Mouse (Mus musculus): ENCODE measurements around the gene Rasgrf2. TPM values are rescaled to one million over a fixed set of nuclear protein-coding genes. Genes with fewer than 3 reads are reported as not detected.

Gene Rasgrf2
- polyA plus RNA-seq, 1 experiment from 2014 or later, result 11.8 TPM

DNA sequence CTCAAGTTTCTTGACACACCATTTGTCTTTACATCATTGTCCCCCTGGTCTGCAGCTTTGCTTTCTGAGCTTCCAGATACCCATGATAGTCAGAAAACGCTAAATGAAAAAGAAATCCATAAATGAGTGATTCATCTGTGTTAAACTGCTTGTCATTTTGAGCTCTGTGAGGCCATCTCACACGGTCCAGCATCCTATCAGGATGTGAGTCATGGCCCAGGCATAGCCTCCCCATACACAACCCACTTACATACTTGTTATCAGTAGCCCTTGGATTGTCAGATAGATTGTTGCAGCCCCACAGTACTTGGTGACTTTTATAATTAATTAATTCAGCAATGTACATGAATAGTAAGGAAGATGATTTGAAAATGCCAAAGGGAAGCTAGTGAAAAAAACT lies 63.6 kb downstream of the Rasgrf2 start:
- Histone ChIP-seq H3K27ac (ENCODE audit: low read depth, low read length) (no peak overlapping the region), H3K36me3 (ENCODE audit: control insufficient read depth, insufficient read depth, low read length) (no peaks in the 10 kb centered on the region), H3K4me3 (ENCODE audit: low read length) (no peak overlapping the region), H3K27me3 (replicated peaks; ENCODE audit: control insufficient read depth, insufficient read depth, low read length) (no peaks in the 10 kb centered on the region), H3K9ac (ENCODE audit: low read depth, low read length) (no peak overlapping the region), H3K4me2 (ENCODE audit: low read length) (no peak overlapping the region), H3K9me3 (ENCODE audit: control insufficient read depth, low read length) (no peaks in the 10 kb centered on the region), H3K4me1 (ENCODE audit: control insufficient read depth, insufficient read depth, low read depth, low read length) (no peaks in the 10 kb centered on the region)
- ATAC-seq, result no peak
- WGBS, result 81% methylated on average over 2 of the region's 2 CpGs

- Histone ChIP-seq H3K4me2 (ENCODE audit: low read length) (no peak overlapping the region), H3K4me3 (ENCODE audit: low read length) (no peak overlapping the region), H3K36me3 (ENCODE audit: control insufficient read depth, insufficient read depth, low read length) (no peaks in the 10 kb centered on the region), H3K27me3 (replicated peaks; ENCODE audit: control insufficient read depth, insufficient read depth, low read length) (no peaks in the 10 kb centered on the region), H3K9me3 (ENCODE audit: control insufficient read depth, low read length) (no peaks in the 10 kb centered on the region), H3K9ac (ENCODE audit: low read depth, low read length) (no peak overlapping the region), H3K4me1 (ENCODE audit: control insufficient read depth, insufficient read depth, low read depth, low read length) (no peaks in the 10 kb centered on the region), H3K27ac (ENCODE audit: low read depth, low read length) (no peak overlapping the region)
- 94% methylated on average over 12 of the region's 12 CpGs for WGBS
- no peak for ATAC-seq
Observed at GRCm38 (mm10) chr13:92053748-92054147, 77.7 kb downstream of the Rasgrf2 start.

DNA sequence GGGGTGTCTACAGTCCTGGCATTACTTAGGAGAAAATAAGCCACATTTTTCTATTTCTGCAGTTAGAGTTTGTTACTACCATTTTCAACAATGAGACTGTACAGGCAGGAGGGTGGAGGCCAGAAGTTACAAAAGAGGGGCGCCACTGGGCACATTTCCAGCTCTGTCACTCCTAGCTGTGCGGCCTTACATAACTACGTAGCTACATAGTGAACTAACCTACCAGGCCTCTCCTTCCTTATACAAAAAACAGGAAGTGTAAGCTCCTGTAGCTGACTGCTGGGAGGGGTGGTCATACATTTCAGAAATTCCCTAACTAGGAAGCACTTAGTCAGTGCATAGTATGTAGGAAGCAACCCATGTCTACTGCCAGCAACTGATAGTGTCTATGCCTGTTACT lies 78.5 kb downstream of the Rasgrf2 start:
- WGBS, result 88% methylated on average over 3 of the region's 3 CpGs

DNA sequence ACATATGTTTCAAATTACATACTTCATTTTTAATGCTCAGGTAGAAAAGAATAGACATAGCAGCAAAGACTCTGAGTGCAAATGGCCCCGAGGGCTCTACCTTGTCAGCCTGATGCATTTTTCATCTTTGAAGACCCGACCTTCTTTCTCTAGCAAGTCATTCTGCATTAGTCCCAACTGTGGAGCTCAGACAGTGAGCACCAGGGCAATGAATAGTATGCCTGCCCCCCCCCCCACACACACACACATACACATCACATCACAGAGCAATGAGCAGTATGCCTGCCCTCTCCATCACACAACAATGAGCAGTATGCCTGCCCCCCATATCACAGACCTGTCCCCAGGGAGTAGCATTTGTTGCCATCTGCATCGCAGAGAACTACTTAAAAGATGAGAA lies 80.2 kb downstream of the Rasgrf2 start:
- H3K27ac ChIP-seq (ENCODE audit: low read depth, low read length), result no peak overlapping the region
- ATAC-seq, result no peak
- H3K9me3 ChIP-seq (ENCODE audit: control insufficient read depth, low read length), result no peaks in the 10 kb centered on the region
- H3K4me1 ChIP-seq (ENCODE audit: control insufficient read depth, insufficient read depth, low read depth, low read length), result no peaks in the 10 kb centered on the region
- no peak overlapping the region for H3K4me3 ChIP-seq (ENCODE audit: low read length)
- no peaks in the 10 kb centered on the region for H3K36me3 ChIP-seq (ENCODE audit: control insufficient read depth, insufficient read depth, low read length)
- H3K9ac ChIP-seq (ENCODE audit: low read depth, low read length), result no peak overlapping the region
- WGBS, result 78% methylated on average over 3 of the region's 3 CpGs
- H3K27me3 ChIP-seq (replicated peaks; ENCODE audit: control insufficient read depth, insufficient read depth, low read length), result no peaks in the 10 kb centered on the region
- H3K4me2 ChIP-seq (ENCODE audit: low read length), result no peak overlapping the region

More for the DNA sequence above, 78.5 kb downstream of the Rasgrf2 start:
- Histone ChIP-seq H3K27me3 (replicated peaks; ENCODE audit: control insufficient read depth, insufficient read depth, low read length) (no peaks in the 10 kb centered on the region), H3K36me3 (ENCODE audit: control insufficient read depth, insufficient read depth, low read length) (no peaks in the 10 kb centered on the region), H3K9me3 (ENCODE audit: control insufficient read depth, low read length) (no peaks in the 10 kb centered on the region), H3K27ac (ENCODE audit: low read depth, low read length) (no peak overlapping the region), H3K9ac (ENCODE audit: low read depth, low read length) (no peak overlapping the region), H3K4me2 (ENCODE audit: low read length) (no peak overlapping the region), H3K4me3 (ENCODE audit: low read length) (no peak overlapping the region), H3K4me1 (ENCODE audit: control insufficient read depth, insufficient read depth, low read depth, low read length) (no peaks in the 10 kb centered on the region)
- ATAC-seq, result no peak

- Histone ChIP-seq H3K9ac (ENCODE audit: low read depth, low read length) (no peak overlapping the region), H3K9me3 (ENCODE audit: control insufficient read depth, low read length) (0 out of 2 replicates have a peak, but pooled peaks cover 2% of the 10 kb centered on the region), H3K27ac (ENCODE audit: low read depth, low read length) (no peak overlapping the region), H3K27me3 (replicated peaks; ENCODE audit: control insufficient read depth, insufficient read depth, low read length) (no peaks in the 10 kb centered on the region), H3K4me3 (ENCODE audit: low read length) (no peak overlapping the region), H3K36me3 (ENCODE audit: control insufficient read depth, insufficient read depth, low read length) (no peaks in the 10 kb centered on the region), H3K4me1 (ENCODE audit: control insufficient read depth, insufficient read depth, low read depth, low read length) (no peaks in the 10 kb centered on the region), H3K4me2 (ENCODE audit: low read length) (no peak overlapping the region)
- peak; percentile 90 for ATAC-seq
- 35% methylated on average over 8 of the region's 8 CpGs for WGBS
Observed at GRCm38 (mm10) chr13:92041584-92042563, 89.6 kb downstream of the Rasgrf2 start.

- Histone ChIP-seq H3K4me2 (ENCODE audit: low read length) (no peak overlapping the region), H3K4me1 (ENCODE audit: control insufficient read depth, insufficient read depth, low read depth, low read length) (no peaks in the 10 kb centered on the region), H3K4me3 (ENCODE audit: low read length) (no peak overlapping the region), H3K9me3 (ENCODE audit: control insufficient read depth, low read length) (no peaks in the 10 kb centered on the region), H3K27ac (ENCODE audit: low read depth, low read length) (no peak overlapping the region), H3K27me3 (replicated peaks; ENCODE audit: control insufficient read depth, insufficient read depth, low read length) (no peaks in the 10 kb centered on the region), H3K36me3 (ENCODE audit: control insufficient read depth, insufficient read depth, low read length) (no peaks in the 10 kb centered on the region), H3K9ac (ENCODE audit: low read depth, low read length) (no peak overlapping the region)
- 91% methylated on average over 24 of the region's 24 CpGs for WGBS
- ATAC-seq, result no peak
Observed at GRCm38 (mm10) chr13:92030364-92031057, 100.9 kb downstream of the Rasgrf2 start.

- no peak for ATAC-seq
- 94% methylated on average over 3 of the region's 3 CpGs for WGBS
- H3K27me3 ChIP-seq (replicated peaks; ENCODE audit: control insufficient read depth, insufficient read depth, low read length), result no peaks in the 10 kb centered on the region
Observed at GRCm38 (mm10) chr13:92029666-92030065, 101.8 kb downstream of the Rasgrf2 start.

DNA sequence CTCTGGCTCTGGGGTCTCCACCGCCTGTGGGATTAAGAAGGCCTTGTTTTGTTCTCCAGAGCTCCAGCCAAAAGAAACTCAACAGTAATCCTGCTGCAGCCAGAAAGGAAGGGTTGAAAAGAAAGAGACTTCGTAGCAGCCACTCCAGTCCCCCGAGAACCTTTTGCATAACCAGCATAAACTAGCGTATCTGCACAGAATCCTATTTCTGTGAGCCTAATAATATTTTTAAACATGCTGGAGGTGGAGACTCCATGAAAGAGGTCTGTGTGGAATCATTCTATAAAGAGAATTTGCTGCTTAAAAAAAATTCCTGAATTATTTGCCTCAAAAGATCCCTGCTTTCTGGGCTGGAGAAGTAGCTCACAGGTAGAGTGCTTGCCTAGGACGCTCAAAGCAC lies 103.5 kb downstream of the Rasgrf2 start:
- ATAC-seq, result no peak
- Histone ChIP-seq H3K9ac (ENCODE audit: low read depth, low read length) (no peak overlapping the region), H3K36me3 (ENCODE audit: control insufficient read depth, insufficient read depth, low read length) (no peaks in the 10 kb centered on the region), H3K27me3 (replicated peaks; ENCODE audit: control insufficient read depth, insufficient read depth, low read length) (no peaks in the 10 kb centered on the region), H3K4me2 (ENCODE audit: low read length) (no peak overlapping the region), H3K4me3 (ENCODE audit: low read length) (no peak overlapping the region), H3K9me3 (ENCODE audit: control insufficient read depth, low read length) (no peaks in the 10 kb centered on the region), H3K27ac (ENCODE audit: low read depth, low read length) (no peak overlapping the region), H3K4me1 (ENCODE audit: control insufficient read depth, insufficient read depth, low read depth, low read length) (no peaks in the 10 kb centered on the region)
- WGBS, result 87% methylated on average over 5 of the region's 5 CpGs

More at GRCm38 (mm10) chr13:92029666-92030065, 101.8 kb downstream of the Rasgrf2 start:
- Histone ChIP-seq H3K27ac (ENCODE audit: low read depth, low read length) (no peak overlapping the region), H3K4me3 (ENCODE audit: low read length) (no peak overlapping the region), H3K4me2 (ENCODE audit: low read length) (no peak overlapping the region), H3K4me1 (ENCODE audit: control insufficient read depth, insufficient read depth, low read depth, low read length) (no peaks in the 10 kb centered on the region), H3K9me3 (ENCODE audit: control insufficient read depth, low read length) (no peaks in the 10 kb centered on the region), H3K36me3 (ENCODE audit: control insufficient read depth, insufficient read depth, low read length) (no peaks in the 10 kb centered on the region), H3K9ac (ENCODE audit: low read depth, low read length) (no peak overlapping the region)

- Histone ChIP-seq H3K9ac (ENCODE audit: low read depth, low read length) (no peak overlapping the region), H3K27me3 (replicated peaks; ENCODE audit: control insufficient read depth, insufficient read depth, low read length) (no peaks in the 10 kb centered on the region), H3K9me3 (ENCODE audit: control insufficient read depth, low read length) (no peaks in the 10 kb centered on the region), H3K36me3 (ENCODE audit: control insufficient read depth, insufficient read depth, low read length) (no peaks in the 10 kb centered on the region), H3K4me1 (ENCODE audit: control insufficient read depth, insufficient read depth, low read depth, low read length) (no peaks in the 10 kb centered on the region), H3K4me2 (ENCODE audit: low read length) (no peak overlapping the region), H3K27ac (ENCODE audit: low read depth, low read length) (no peak overlapping the region), H3K4me3 (ENCODE audit: low read length) (no peak overlapping the region)
- 80% methylated on average over 2 of the region's 2 CpGs for WGBS
- no peak for ATAC-seq
Observed at GRCm38 (mm10) chr13:92026651-92027050, 104.8 kb downstream of the Rasgrf2 start.
